Mouse (Mus musculus): ENCODE measurements at regions not wholly inside any gene's neighbourhood (a gene's known extent, or its start where the extent isn't known, plus 50 kb on each side); places are given as distances from the start of the nearest gene placed in this dataset.

GRCm38 (mm10) chr7:124455659-124456058 is 473.0 kb downstream of the Hs3st4 start:
- no peak for DNase-seq (ENCODE audit: low spot score in 2 of 2)

GRCm38 (mm10) chr7:124487326-124487725 is 504.7 kb downstream of the Hs3st4 start:
- no peak for DNase-seq (ENCODE audit: low spot score in 2 of 2)

DNA sequence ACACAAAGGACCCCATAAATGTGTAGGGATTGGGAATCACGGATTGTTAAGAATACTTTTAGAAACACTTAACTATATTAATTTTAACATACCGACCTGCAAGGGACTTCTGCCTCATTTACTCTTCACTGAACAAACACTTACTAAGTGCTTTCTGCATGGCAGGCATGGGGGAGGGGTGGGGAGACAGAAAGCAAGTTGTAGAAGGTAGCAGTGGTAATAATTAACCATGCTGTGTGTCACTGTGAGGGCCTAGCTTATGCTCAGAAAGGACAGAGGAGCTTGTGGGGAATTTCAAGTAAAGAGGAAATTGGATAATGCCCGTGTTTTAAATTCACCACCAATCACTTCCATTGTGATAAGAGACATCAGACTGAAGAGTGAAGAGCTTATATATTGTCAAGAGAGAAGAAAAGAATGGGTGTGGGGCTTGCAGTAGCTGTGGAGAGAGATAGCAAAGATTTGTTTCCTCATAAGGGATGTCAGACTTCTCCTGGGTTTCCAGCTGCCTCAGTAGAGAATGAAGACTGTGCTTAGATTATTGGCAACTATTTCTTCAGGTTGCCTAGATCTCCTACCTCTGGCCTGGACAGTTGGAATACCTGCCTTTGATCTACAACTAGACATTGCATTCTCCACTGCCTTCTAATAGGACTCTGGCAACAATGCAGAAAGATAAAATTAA is 508.6 kb downstream of the Hs3st4 start:
- DNase-seq (ENCODE audit: low spot score in 2 of 2): no peak

DNA sequence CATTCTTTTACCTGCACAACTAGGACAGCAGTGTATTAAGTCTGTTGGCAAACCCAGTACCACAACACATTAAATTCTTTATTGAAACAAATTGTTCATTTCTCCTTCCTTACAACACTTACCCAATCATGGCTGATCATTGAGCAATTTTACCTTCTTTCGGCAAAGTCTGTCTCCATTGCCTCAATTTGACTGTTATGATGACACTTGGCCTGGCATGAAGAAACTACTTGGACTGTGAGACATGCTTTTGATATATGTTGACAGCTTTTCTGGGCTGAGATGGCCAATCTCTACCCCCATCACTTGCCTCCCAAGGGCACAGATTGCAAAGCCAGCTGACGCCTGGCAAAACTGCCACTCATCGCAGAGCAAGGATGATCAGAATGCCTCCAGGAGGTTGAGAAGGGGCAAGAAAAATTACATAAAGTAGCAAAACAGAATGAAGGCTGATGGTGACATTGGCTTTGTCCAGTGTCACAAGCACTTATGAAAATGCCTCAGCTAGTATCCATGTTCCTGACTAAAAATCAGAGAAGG is 509.3 kb downstream of the Hs3st4 start:
- DNase-seq (ENCODE audit: low spot score in 2 of 2): no peak

GRCm38 (mm10) chr7:124500636-124501035 is 518.0 kb downstream of the Hs3st4 start:
- no peak for DNase-seq (ENCODE audit: low spot score in 2 of 2)

DNA sequence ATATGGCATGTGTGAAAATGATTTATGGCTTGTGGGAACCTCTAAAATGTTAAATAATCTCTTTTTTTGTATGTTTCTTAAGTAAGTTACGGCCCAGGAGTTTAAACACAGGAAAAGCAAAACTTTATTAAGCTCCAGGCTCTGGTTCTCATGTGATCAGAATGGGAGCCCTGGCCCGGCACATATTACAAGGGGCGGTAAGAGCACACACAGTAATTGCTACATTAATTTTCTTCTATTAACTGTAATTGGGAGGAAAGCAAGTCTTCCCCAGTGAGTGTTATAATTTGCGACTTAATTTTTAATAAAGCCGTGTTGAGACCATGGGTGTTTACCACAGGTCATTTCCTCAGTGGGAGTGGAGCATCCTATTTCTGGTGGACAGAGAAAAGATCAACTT is 520.1 kb downstream of the Hs3st4 start:
- no peak for DNase-seq (ENCODE audit: low spot score in 2 of 2)

DNA sequence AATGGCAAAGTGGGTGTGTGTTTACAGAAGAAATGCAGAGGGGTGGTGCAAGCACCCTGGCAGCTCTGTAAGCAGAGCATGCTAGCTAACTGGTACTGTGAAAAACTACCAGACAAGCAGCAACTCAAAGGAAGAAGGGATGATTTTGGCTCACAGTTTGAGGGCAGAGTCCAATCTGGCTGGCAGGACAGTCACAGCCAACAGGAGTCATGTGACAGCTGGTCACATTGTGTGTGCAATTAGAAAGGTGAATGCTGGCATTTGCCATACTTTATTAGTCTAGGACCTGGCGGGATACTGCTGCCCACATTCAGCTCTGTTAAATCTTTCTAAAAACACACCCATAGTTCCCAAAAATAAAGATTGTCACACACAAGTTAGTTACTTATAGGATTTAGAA is 566.4 kb downstream of the Hs3st4 start:
- DNase-seq (ENCODE audit: low spot score in 2 of 2): no peak

DNA sequence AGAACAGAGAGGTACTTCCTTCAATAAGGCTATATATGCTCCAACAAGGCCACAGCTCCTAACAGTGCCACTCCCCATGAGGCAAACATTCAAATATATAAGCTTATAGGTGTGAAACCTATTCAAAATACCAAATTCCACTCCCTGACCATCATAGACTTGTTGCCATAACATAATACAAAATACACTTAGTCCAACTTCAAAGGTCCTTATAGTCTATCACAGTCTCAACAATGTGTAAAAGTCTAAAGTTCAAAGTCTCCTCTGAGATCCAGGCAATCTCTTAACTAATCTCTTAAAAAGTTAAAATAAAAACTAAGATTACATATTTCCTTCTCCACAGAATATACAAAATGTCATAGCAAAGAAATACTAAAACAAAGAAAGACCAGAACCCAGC is 574.5 kb downstream of the Hs3st4 start:
- no peak for DNase-seq (ENCODE audit: low spot score in 2 of 2)

- DNase-seq (ENCODE audit: low spot score in 2 of 2): no peak
Measured at GRCm38 (mm10) chr7:124570804-124571203, 588.1 kb downstream of the Hs3st4 start.

GRCm38 (mm10) chr7:124573666-124574065 is 591.0 kb downstream of the Hs3st4 start:
- DNase-seq (ENCODE audit: low spot score in 2 of 2): no peak

- no peak for DNase-seq (ENCODE audit: low spot score in 2 of 2)
Measured at GRCm38 (mm10) chr7:124581342-124581741, 598.7 kb downstream of the Hs3st4 start.

- no peak for DNase-seq (ENCODE audit: low spot score in 2 of 2)
Measured at GRCm38 (mm10) chr7:124585296-124585695, 602.6 kb downstream of the Hs3st4 start.

- no peak for DNase-seq (ENCODE audit: low spot score in 2 of 2)
Measured at GRCm38 (mm10) chr7:124591369-124591768, 608.7 kb downstream of the Hs3st4 start.

DNA sequence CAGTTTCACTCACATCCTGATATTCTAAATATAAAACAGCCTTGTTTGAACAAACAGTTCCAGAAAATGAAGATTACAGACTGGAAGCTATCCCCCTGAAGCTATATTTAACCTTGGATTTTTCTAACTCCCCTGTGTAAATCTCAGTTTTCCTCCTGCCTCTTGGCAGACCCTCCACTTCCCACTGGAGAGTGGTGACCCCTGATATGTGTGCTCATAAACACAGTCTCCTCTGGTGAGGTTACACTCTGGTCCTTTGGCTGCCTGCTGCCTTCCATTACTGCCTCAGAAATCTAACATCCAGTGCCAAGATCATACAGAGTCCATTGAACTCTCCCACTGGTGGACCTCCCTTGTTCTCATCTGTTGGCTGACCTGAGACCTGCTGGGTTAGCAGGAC is 610.8 kb downstream of the Hs3st4 start:
- DNase-seq (ENCODE audit: low spot score in 2 of 2): no peak

GRCm38 (mm10) chr7:124600767-124601166 is 618.1 kb downstream of the Hs3st4 start:
- DNase-seq (ENCODE audit: low spot score in 2 of 2): no peak

GRCm38 (mm10) chr7:124604581-124604980 is 621.9 kb downstream of the Hs3st4 start:
- DNase-seq (ENCODE audit: low spot score in 2 of 2): no peak

DNA sequence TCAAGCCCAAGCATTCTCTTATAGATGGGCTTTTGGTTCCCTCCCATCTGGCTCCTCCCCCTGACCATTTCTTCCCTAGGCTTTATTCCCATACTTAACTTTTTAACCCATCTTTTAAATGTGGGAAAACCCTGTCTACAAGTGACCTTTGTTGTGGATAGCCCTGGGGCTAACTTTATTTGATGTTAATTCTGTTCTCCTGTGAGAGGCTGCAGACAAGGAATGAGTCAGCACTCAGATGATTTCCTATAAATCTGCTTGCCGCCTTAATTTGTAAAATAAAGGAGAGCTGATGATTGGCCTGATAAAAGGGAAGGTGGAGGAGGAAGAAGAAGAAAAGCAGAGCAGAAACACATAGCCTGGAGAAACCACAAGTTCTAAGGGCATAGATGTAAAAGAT is 623.3 kb downstream of the Hs3st4 start:
- DNase-seq (ENCODE audit: low spot score in 2 of 2): no peak

- no peak for DNase-seq (ENCODE audit: low spot score in 2 of 2)
Measured at GRCm38 (mm10) chr7:124607061-124607460, 624.4 kb downstream of the Hs3st4 start.

GRCm38 (mm10) chr7:124610437-124610836 is 627.8 kb downstream of the Hs3st4 start:
- DNase-seq (ENCODE audit: low spot score in 2 of 2): no peak

GRCm38 (mm10) chr7:124647131-124647530 is 664.5 kb downstream of the Hs3st4 start:
- DNase-seq (ENCODE audit: low spot score in 2 of 2): no peak

DNA sequence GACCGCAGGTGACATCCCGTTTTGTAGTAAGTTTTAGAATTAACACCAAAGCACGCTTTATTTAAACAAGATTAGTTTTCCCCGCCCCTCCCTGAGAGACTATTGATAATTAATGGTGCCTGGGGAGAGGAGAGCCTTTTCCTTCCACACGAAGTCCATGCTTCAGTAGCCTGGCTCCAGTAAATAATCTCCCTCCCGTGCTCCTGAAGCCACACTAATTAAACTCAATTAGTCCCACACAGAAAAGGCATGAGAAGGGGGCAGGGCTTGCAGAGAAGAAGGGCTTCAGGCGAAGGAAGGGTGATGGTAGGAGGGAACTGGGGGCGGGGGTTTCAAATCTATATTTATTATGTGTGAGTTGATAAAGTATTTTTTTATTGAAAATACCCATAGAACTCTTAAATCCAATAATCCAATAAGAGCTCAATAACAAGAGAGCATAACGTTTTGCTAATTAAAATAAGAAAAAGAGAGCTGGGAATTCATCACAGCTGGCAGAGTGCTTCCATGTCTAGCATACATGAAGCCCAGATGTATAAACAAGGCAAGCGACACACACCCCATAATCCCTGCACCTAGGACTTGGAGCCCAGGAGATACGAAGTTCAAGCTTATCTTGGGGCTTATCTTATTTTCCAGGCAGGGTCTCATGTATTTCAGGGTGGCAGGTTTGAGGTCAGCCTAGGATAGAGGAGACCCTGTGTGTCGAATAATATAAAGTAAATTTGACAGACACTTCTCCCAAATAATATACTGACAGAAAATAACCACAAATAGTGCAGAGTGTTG is 684.7 kb downstream of the Hs3st4 start:
- no peak for DNase-seq (ENCODE audit: low spot score in 2 of 2)

DNA sequence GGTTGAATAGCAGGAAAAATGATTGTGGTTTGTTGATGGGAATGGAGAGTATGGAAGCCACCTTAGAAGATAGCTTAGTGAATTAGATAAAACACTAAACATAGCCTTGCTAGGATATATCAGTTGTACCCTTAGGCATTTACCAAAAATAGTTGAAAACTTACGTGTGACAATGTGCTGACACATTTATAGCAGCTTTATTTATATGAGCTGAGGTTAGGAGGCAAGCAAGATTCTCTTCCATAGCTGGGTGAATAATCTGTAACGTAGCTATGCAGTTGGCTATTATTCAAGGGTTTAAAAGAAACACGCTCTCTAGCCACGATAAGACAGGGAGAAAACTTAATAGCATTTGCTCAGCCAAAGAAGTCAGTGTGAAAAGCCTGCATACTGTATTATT is 685.4 kb downstream of the Hs3st4 start:
- no peak for DNase-seq (ENCODE audit: low spot score in 2 of 2)

GRCm38 (mm10) chr7:124670477-124670876 is 687.8 kb downstream of the Hs3st4 start:
- no peak for DNase-seq (ENCODE audit: low spot score in 2 of 2)
